Mouse (Mus musculus) thymus, postnatal 36 days (tissue): ENCODE data around the gene 4930404N11Rik.

Experiments
- DNase-seq, 2 experiments: peaks; one replicate each; pipeline ENCODE4 v3.0.0; 2022; ENCODE audit warnings: mixed read lengths in 2 of 2

4930404N11Rik gene

GRCm38 (mm10) chr10:81354738-81355477, 10.7 kb downstream of the 4930404N11Rik start:
- no peak for DNase-seq

- peak; percentile 68 to 77 for DNase-seq
Observed at GRCm38 (mm10) chr10:81351678-81352291, 13.8 kb downstream of the 4930404N11Rik start.

GRCm38 (mm10) chr10:81350351-81351063, 15.1 kb downstream of the 4930404N11Rik start, which contains the start of gene Hmg20b:
TSS of gene Hmg20b (minus strand) at chr10:81350480.
- DNase-seq = peak; percentile 99 to 100

- DNase-seq = no peak
Observed at GRCm38 (mm10) chr10:81349961-81350350, 15.7 kb downstream of the 4930404N11Rik start.

- peak in 1 of 2 experiments; percentile 56 for DNase-seq
Observed at GRCm38 (mm10) chr10:81349146-81349545, 16.5 kb downstream of the 4930404N11Rik start.

- peak in 1 of 2 experiments; percentile 61 for DNase-seq
Observed at GRCm38 (mm10) chr10:81346453-81347067, 19.1 kb downstream of the 4930404N11Rik start.

- DNase-seq = no peak
Observed at GRCm38 (mm10) chr10:81345162-81345534, 20.5 kb downstream of the 4930404N11Rik start.

- DNase-seq = no peak
Observed at GRCm38 (mm10) chr10:81344421-81345161, 21.0 kb downstream of the 4930404N11Rik start.

- DNase-seq = peak in 1 of 2 experiments; percentile 51
Observed at GRCm38 (mm10) chr10:81342686-81343505, 22.7 kb downstream of the 4930404N11Rik start, which contains the start of gene Gipc3. TSS of gene Gipc3 (minus strand) at chr10:81343266.

- peak; percentile 76 to 81 for DNase-seq
Observed at GRCm38 (mm10) chr10:81341333-81341949, 24.2 kb downstream of the 4930404N11Rik start.

GRCm38 (mm10) chr10:81340551-81341332, 24.9 kb downstream of the 4930404N11Rik start:
- DNase-seq = peak in 1 of 2 experiments; percentile 53

GRCm38 (mm10) chr10:81336558-81336957, 29.1 kb downstream of the 4930404N11Rik start:
- DNase-seq = no peak

GRCm38 (mm10) chr10:81335393-81336340, 29.9 kb downstream of the 4930404N11Rik start:
- DNase-seq = peak in 1 of 2 experiments; percentile 34

GRCm38 (mm10) chr10:81334324-81334723, 31.3 kb downstream of the 4930404N11Rik start:
- DNase-seq = no peak

- peak in 1 of 2 experiments; percentile 23 for DNase-seq
Observed at GRCm38 (mm10) chr10:81332277-81332676, 33.3 kb downstream of the 4930404N11Rik start.

GRCm38 (mm10) chr10:81330007-81330406, 35.6 kb downstream of the 4930404N11Rik start:
- DNase-seq = peak; percentile 39 to 43

GRCm38 (mm10) chr10:81329194-81329975, 36.2 kb downstream of the 4930404N11Rik start:
- DNase-seq = peak; percentile 88 to 94

- DNase-seq = peak; percentile 90 to 93
Observed at GRCm38 (mm10) chr10:81328386-81328785, 37.2 kb downstream of the 4930404N11Rik start, which contains the start of gene Tbxa2r. TSS of gene Tbxa2r (plus strand) at chr10:81328731.
